Mouse (Mus musculus) retina, embryonic 14.5 days (tissue): ENCODE measurements around the gene Chil1.

Source experiments
- DNase-seq: peaks from one replicate; pipeline ENCODE4 v3.0.0-alpha.2; 2015; ENCODE audit warnings: low spot score

Gene Chil1

DNA sequence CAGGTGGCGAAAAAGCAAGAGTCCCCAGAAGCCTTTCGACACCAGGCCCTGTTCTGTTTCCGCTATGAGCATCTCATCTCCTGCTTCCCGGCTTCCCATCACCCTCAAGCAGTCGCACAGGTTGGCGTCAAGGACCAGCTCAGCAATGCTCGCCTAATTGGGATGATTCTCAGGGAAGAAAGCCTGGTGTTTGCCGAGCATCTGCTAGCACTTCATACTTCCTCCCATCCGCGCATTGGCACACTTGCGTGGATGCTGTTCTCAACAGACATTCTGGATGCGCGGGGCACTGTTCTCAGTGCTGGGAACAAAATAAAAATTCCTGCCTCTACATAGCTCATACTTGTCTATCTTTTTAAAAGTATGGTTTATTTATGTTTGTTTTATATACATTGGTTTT, 22.3 kb downstream of the Chil1 start:
- DNase-seq: no peak

- DNase-seq: no peak
Measured at GRCm38 (mm10) chr1:134205296-134206018, 23.5 kb downstream of the Chil1 start.

- DNase-seq: no peak
Measured at GRCm38 (mm10) chr1:134206085-134206484, 24.1 kb downstream of the Chil1 start.

DNA sequence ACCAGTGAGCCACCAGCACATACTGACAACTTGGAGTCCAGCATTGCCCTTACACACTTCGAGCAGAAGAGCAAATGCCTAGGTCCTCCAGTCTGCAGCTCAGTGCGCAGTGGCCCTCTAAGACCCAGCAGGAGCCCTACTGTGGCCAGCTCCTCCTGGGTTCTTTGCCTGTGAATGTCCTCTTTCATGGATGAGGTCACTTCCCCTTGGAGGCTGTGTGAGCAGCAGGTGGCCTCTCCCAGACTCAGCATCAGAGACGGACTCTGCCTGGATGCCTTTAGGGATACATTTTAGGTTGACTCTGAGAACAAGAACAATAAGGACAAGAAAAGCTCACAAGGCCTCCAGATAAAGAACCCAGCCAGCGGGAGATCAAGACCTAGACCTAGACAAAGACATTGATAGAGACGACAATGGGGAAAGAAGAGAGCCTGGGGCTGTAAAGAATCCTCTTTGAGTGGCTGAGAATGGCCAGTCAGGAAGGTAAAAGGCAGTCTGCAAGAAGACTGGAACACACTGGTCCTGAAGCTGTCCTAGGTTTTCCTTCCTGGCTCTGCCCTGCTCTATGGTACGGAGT, 28.3 kb downstream of the Chil1 start:
- no peak for DNase-seq

GRCm38 (mm10) chr1:134211043-134211442, 29.1 kb downstream of the Chil1 start:
- DNase-seq: no peak

DNA sequence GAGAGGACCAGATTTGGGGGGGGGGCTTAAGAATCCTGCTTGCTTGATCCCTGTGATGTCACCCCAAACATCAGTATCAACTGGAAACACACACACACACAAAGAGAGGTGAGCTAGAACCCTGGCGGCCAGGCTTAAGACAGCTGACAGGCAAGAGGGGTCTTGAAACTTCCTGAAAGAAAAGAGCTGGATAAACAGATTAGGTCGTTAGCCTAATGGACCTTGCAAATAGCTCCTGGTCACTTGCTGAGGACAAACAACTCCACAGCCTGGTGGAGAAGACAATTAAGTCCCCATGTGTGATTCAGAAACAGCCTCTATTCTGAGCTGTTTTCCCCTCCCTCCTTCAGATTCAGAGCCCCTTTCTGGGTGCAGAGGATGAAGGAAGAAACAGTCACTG, 29.7 kb downstream of the Chil1 start:
- peak; percentile 59 for DNase-seq

GRCm38 (mm10) chr1:134212351-134212750, 30.4 kb downstream of the Chil1 start:
- DNase-seq: no peak

DNA sequence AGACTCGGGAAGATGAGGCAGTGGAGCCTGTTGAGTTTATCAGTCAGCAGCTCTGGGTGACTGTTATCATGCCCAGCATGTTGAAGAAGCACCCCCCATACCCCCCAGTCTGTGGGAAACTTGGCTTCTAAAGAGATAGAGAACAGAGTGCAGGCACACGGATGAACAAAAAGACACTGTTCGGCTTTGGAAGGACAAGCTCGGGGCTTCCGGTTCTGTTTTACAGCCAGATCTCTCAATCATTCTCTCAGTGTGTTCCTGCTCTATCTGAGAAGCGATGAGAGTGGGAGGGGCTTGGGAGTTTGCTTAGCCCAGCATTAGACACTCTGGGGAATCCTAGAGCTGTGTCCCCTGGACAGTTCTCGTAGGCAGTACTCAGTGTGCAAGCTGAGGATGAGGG, 31.4 kb downstream of the Chil1 start:
- DNase-seq: no peak

GRCm38 (mm10) chr1:134215059-134215458, 33.1 kb downstream of the Chil1 start:
- no peak for DNase-seq

- peak; percentile 43 for DNase-seq
Measured at GRCm38 (mm10) chr1:134215751-134216628, 34.0 kb downstream of the Chil1 start.

- DNase-seq: no peak
Measured at GRCm38 (mm10) chr1:134216629-134216971, 34.6 kb downstream of the Chil1 start.

GRCm38 (mm10) chr1:134217028-134217481, 35.1 kb downstream of the Chil1 start:
- DNase-seq: no peak

- DNase-seq: no peak
Measured at GRCm38 (mm10) chr1:134217942-134218341, 36.0 kb downstream of the Chil1 start.

DNA sequence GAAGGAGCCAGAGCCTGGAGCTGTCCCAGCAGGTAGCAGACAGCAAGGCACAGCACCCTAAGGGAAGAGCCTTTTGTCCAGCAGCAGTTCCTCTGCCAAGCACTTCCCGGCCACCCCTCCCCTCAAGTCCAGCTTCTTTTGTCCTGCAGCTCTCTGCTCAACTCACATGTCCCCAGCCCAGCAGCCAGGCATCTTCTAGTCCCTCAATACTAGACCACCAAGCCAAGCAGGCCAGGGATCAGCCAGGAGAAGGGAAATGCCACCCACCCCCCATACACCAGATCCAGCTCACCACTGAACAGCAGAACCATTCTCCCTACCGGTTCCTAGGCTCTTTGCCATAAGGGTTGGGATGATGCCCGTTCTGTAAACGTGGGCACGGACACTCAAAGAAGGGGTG, 37.6 kb downstream of the Chil1 start:
- no peak for DNase-seq

GRCm38 (mm10) chr1:134221172-134221571, 39.2 kb downstream of the Chil1 start:
- no peak for DNase-seq

DNA sequence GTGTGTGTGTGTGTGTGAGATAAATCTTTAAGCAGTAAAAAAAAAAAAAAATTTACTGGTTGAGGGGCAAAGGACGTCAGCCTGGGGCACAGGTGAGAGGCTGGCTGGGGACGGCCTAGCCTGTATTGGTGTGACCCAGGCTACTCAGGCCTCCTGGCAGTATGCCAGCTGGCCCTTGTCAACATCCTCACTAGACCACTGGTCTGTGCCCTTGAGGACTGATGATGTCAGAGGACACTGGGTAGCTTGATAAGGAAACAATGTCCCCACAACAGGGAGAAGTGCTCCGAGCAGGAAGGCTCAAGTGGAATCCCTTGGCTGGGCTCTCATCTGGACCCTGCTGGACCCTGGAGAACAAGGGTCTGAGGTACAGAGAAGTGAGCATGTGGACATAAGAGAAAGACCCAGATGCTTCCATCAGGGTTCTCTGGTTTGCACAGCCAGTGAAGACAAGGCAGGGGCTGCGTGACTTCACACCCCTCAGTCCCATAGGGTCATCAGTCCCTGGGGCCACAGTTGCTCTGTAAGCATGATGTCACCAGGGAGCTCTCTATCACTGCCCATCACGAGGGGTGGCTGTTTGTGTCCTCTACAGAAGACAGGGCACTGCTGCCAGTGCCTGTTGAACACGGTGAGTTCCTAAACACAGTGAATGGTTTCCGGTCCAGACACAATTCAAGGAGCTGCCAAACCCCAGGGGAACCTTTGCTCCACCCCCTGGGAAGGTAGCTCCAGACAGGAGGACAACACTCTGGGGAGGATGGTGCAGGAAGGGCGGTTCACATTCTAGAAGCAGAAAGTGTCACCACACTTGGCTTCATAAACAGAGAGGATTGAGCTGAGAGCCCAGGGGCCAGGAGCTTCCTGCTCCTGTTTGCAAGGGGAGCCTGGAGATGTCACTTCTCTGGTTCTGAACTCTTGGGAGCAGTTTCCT, 40.4 kb downstream of the Chil1 start:
- no peak for DNase-seq

GRCm38 (mm10) chr1:134224649-134225227, 42.8 kb downstream of the Chil1 start:
- DNase-seq: no peak

GRCm38 (mm10) chr1:134225375-134225774, 43.4 kb downstream of the Chil1 start:
- no peak for DNase-seq

DNA sequence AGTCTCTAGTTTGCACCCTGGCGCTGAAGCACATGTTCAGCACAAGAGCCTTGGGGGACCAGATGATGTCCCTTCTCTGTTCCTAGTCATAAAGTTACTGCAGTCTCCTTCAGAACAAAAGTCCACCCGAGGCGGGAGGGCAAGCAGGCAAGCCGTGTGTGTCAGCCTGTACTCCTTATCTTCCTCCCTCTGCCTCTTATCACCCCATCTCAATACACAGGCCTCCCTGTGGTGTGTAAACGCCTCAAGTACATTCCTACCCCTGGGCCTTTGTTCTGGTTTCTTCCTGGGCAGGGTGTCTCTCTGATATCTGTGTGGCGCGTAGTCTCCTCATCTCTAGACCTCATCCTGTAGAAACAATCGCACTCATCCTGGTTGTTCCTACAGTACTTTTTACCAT, 44.8 kb downstream of the Chil1 start:
- no peak for DNase-seq

DNA sequence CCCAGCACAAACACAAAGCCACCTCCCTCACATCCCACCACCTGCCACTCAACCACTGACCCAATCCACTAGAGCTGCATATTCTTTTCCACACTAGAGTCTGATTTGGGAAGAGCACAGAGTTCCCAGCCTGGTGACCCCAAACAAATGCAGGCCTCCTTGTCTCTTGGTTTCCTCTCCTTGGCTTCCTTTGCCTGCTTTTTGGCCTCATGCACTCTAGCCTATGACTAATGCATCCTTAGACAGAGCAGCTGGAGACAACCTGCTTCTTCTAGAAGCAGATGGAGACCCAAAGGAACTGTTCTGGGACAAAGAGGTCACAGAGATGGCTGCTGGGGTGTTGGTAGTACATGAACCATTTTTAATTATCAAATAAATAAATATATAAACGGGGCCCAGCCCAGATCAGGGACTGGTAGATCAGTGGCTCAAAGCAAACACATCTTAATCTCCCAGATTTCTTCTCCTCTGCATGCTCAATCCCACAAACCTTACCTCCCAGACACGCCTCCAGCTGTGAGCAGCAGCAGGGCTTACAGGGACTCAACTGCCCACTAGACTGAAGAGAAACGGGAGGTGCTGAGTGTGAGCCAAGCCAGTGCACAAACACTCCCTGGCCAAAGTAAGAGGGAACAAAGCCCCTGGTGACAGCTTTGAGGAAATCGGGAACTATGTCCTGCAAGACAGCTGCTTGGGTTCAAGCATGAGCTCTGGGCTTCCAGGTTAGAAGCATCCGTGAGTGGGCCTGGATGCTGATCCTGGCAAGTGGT, 48.0 kb downstream of the Chil1 start:
- no peak for DNase-seq
